Comparison of ENCODE assay signal across 9 mouse cellular contexts in the genomic region with DNA sequence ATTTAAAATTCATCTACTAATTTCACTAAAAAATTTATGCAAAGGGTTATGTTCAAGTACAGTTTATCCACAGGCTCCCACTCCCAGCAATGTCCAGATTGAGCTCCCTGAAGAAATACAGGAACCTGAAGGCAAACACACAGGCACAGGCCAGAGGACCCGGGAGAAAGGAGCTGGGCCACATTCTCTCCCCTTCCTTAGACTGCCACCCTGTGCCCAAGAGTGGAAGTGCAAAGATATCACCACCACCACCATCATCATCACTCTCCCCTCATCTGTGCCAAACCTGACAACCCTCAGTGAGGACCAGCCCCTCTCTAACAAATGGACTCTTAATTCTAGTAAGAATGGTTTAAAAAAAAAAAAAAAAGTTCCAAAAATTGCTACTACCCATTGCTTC. TPM values are rescaled to one million over a fixed set of nuclear protein-coding genes. Genes with fewer than 3 reads are reported as not detected.
A peak's percentile ranks its signal among the peaks of the same experiment; 100 is the strongest.
DNase-seq lines count a peak whose midpoint lies in the region; ATAC-seq and TF ChIP-seq lines count a peak whose summit lies in the region.
"Had no signal": no experiment of that assay in that cellular context is flagged by ENCODE, and none has a peak within 500 bp of the region (broad histone marks: within the 10 kb centered on the region; RNA-seq: fewer than 3 reads in every experiment).

No protein-coding gene starts in this region.

- no peak for TF ChIP-seq POLR2A in MEL (IDR thresholded peaks at IDR 0.05; ENCODE audit: control insufficient read depth in 1 of 2, insufficient read depth in 1 of 2, low read depth in 1 of 2, low read length in 2 of 2, poor library complexity in 1 of 2)
- no peak for TF ChIP-seq POLR2A in cerebellum, adult 2 months (IDR thresholded peaks at IDR 0.05; ENCODE audit: borderline replicate concordance, insufficient read depth, low read length)

- ATAC-seq in kidney, embryonic 16.5 days (ENCODE audit: low FRiP score, low TSS enrichment), result no peak
- ATAC-seq in midbrain, postnatal 0 days (ENCODE audit: low FRiP score), result no peak

- intact Hi-C loops in gastrocnemius, postnatal 14 days (cut with DNase I; ENCODE audit: low total_unique reads), result no loop called here

- no peak overlapping the region for H3K9ac ChIP-seq in kidney, embryonic 16.5 days (replicated peaks; ENCODE audit: low read length)
- no peak overlapping the region for H3K9ac ChIP-seq in MEL (ENCODE audit: control insufficient read depth, low read depth, low read length, poor library complexity, severe bottlenecking)
- H3K9ac ChIP-seq in midbrain, postnatal 0 days (replicated peaks; ENCODE audit: low read length, poor library complexity, severe bottlenecking), result no peak overlapping the region
- H3K9ac ChIP-seq: liver, embryonic 15.5 days had no signal

- 13% methylated on average over 1 of the region's 1 CpGs for WGBS in kidney, embryonic 16.5 days
- 0% methylated on average over 1 of the region's 1 CpGs for WGBS in cerebellum, adult 2 months
- 0% methylated on average over 1 of the region's 1 CpGs for WGBS in midbrain, postnatal 0 days

- no peak for TF ChIP-seq EP300 in MEL (IDR thresholded peaks at IDR 0.05; ENCODE audit: low read depth in 1 of 2, low read length in 2 of 2)

- no peak overlapping the region for H3K4me2 ChIP-seq in kidney, embryonic 16.5 days (replicated peaks; ENCODE audit: low read depth, low read length)
- H3K4me2 ChIP-seq in midbrain, postnatal 0 days (ENCODE audit: low read depth, low read length, poor library complexity, severe bottlenecking), result no peak overlapping the region
- H3K4me2 ChIP-seq: liver, embryonic 15.5 days had no signal

- H3K79me2 ChIP-seq in MEL (ENCODE audit: control insufficient read depth, insufficient read depth, low read length, poor library complexity), result no peaks in the 10 kb centered on the region

- no peaks in the 10 kb centered on the region for H3K9me3 ChIP-seq in kidney, embryonic 16.5 days (ENCODE audit: low read length)
- H3K9me3 ChIP-seq in MEL (replicated peaks; ENCODE audit: insufficient read depth, low read length), result no peaks in the 10 kb centered on the region
- no peaks in the 10 kb centered on the region for H3K9me3 ChIP-seq in midbrain, postnatal 0 days (ENCODE audit: low read length)
- H3K9me3 ChIP-seq: liver, embryonic 15.5 days had no signal

- peak; percentile 68 to 76 (median 69) for TF ChIP-seq CTCF in MEL (IDR thresholded peaks at IDR 0.05 in 2 of 3, conservative IDR thresholded peaks at IDR 0.05 in 1 of 3; ENCODE audit: control insufficient read depth in 1 of 3, insufficient read depth in 1 of 3, low read depth in 2 of 3, low read length in 3 of 3, poor library complexity in 1 of 3, severe bottlenecking in 1 of 3)
- peak; percentile 79 for TF ChIP-seq CTCF in cerebellum, adult 2 months (IDR thresholded peaks at IDR 0.05; ENCODE audit: borderline replicate concordance, insufficient read depth, low read depth, low read length)
- TF ChIP-seq CTCF in midbrain, postnatal 0 days (IDR thresholded peaks at IDR 0.05), result peak; percentile 84

- TF ChIP-seq RAD21 in MEL (IDR thresholded peaks at IDR 0.05; ENCODE audit: low read depth, low read length), result peak; percentile 68

- H3K4me3 ChIP-seq in kidney, embryonic 16.5 days (ENCODE audit: low read length), result no peak overlapping the region
- H3K4me3 ChIP-seq in MEL (ENCODE audit: control insufficient read depth in 1 of 2, insufficient read depth in 1 of 2, low read depth in 2 of 2, low read length in 2 of 2), result no peak overlapping the region
- H3K4me3 ChIP-seq in cerebellum, adult 2 months (replicated peaks; ENCODE audit: insufficient read depth, low read depth, low read length), result no peak overlapping the region
- no peak overlapping the region for H3K4me3 ChIP-seq in midbrain, postnatal 0 days (ENCODE audit: low read depth, low read length)
- H3K4me3 ChIP-seq: liver, embryonic 15.5 days had no signal

- peak; percentile 23 to 37 for DNase-seq in kidney, adult 8-10 months
- peak; percentile 56 for DNase-seq in MEL (ENCODE audit: low read depth, low spot score)
- DNase-seq in cerebellum, adult 2 months, result peak; percentile 40 to 59
- peak; percentile 37 for DNase-seq in gastrocnemius, postnatal 14 days
- DNase-seq in layer of hippocampus, postnatal 36 days, result peak; percentile 27 to 51
- peak; percentile 49 for DNase-seq in midbrain, postnatal 0 days (ENCODE audit: low spot score)
- peak; percentile 50 for DNase-seq in thymus, postnatal 0 days (ENCODE audit: low spot score)

- no peaks in the 10 kb centered on the region for H3K27me3 ChIP-seq in kidney, embryonic 16.5 days (ENCODE audit: insufficient read depth, low read length)
- H3K27me3 ChIP-seq in MEL (ENCODE audit: control insufficient read depth in 1 of 2, insufficient read depth in 2 of 2, low read length in 2 of 2), result no peaks in the 10 kb centered on the region
- H3K27me3 ChIP-seq in cerebellum, adult 2 months (ENCODE audit: control insufficient read depth, insufficient read depth, low read length), result no peaks in the 10 kb centered on the region
- no peaks in the 10 kb centered on the region for H3K27me3 ChIP-seq in midbrain, postnatal 0 days (ENCODE audit: insufficient read depth, low read length)
- H3K27me3 ChIP-seq: liver, embryonic 15.5 days had no signal

- no peaks in the 10 kb centered on the region for H3K4me1 ChIP-seq in kidney, embryonic 16.5 days (ENCODE audit: insufficient read depth, low read length)
- H3K4me1 ChIP-seq in MEL (ENCODE audit: control insufficient read depth in 1 of 2, insufficient read depth in 2 of 2, low read length in 2 of 2), result no peaks in the 10 kb centered on the region
- no peaks in the 10 kb centered on the region for H3K4me1 ChIP-seq in cerebellum, adult 2 months (ENCODE audit: control insufficient read depth, insufficient read depth, low read length)
- no peaks in the 10 kb centered on the region for H3K4me1 ChIP-seq in midbrain, postnatal 0 days (ENCODE audit: insufficient read depth, low read length)
- H3K4me1 ChIP-seq: liver, embryonic 15.5 days had no signal

- H3K27ac ChIP-seq in kidney, embryonic 16.5 days (ENCODE audit: low read length), result no peak overlapping the region
- no peak overlapping the region for H3K27ac ChIP-seq in MEL (ENCODE audit: control insufficient read depth, low read depth, low read length)
- no peak overlapping the region for H3K27ac ChIP-seq in cerebellum, adult 2 months (ENCODE audit: insufficient read depth, low read length)
- no peak overlapping the region for H3K27ac ChIP-seq in midbrain, postnatal 0 days (ENCODE audit: low read depth, low read length)
- H3K27ac ChIP-seq: liver, embryonic 15.5 days had no signal

- H3K36me3 ChIP-seq in kidney, embryonic 16.5 days (ENCODE audit: insufficient read depth, low read length), result peaks cover 75% of the 10 kb centered on the region
- H3K36me3 ChIP-seq in MEL (ENCODE audit: control insufficient read depth in 1 of 2, insufficient read depth in 2 of 2, low read length in 2 of 2), result peaks cover 0 to 35% of the 10 kb centered on the region in 2 experiments; a peak in 2 of 4 replicates
- H3K36me3 ChIP-seq in midbrain, postnatal 0 days (ENCODE audit: insufficient read depth, low read length), result peaks cover 45% of the 10 kb centered on the region

TF ChIP-seq in MEL, 35 proteins besides CTCF, POLR2A, EP300 and RAD21:
- TF ChIP-seq ZC3H11A (IDR thresholded peaks at IDR 0.05; ENCODE audit: low read depth, low read length) (peak; percentile 29; the same call in 1 of the 2 replicates), NRF1 (IDR thresholded peaks at IDR 0.05; ENCODE audit: insufficient read depth, low read depth, low read length, poor library complexity, severe bottlenecking) (no peak), SMC3 (IDR thresholded peaks at IDR 0.05; ENCODE audit: low read depth, low read length) (peak; percentile 68)

RNA-seq across cellular contexts. Expression of gene Ankrd10, which starts 19.3 kb away (rescaled TPM):
- 108 and 112 TPM in 2 replicates for polyA plus RNA-seq in kidney, embryonic 16.5 days (2015; fragmentation: Nextera tagmentation; extraction: Ambion mirVana)
- total RNA-seq in MEL (2012; rRNA removed), result 68.5 and 74.8 TPM in 2 replicates
- 10 to 100 TPM in 1 of 2 experiments, not detected in 1; 70.4 TPM for polyA plus RNA-seq in MEL (2012; ENCODE audit: insufficient read depth in 1 of 2, insufficient read length in 2 of 2, low read depth in 1 of 2, low replicate concordance in 2 of 2, missing spikeins in 1 of 2)
- 53.0 and 53.4 TPM in 2 replicates for polyA plus RNA-seq in cerebellum, adult 2 months (2012; rRNA removed)
- total RNA-seq in gastrocnemius, postnatal 14 days (2021), result 10 to 100 TPM; 24.4 to 25.2 TPM
- total RNA-seq in layer of hippocampus, postnatal 36 days (2021), result 10 to 100 TPM; 64.3 to 77.6 TPM
- 126 and 127 TPM in 2 replicates for total RNA-seq in midbrain, postnatal 0 days (2014; rRNA removed)
- polyA plus RNA-seq in midbrain, postnatal 0 days (2015; fragmentation: Nextera tagmentation; extraction: Ambion mirVana), result 75.1 and 86.0 TPM in 2 replicates
- polyA plus RNA-seq in thymus, postnatal 0 days (2015; fragmentation: Nextera tagmentation; extraction: Ambion mirVana), result 105 and 110 TPM in 2 replicates
